Mouse (Mus musculus) ovary, adult 10 weeks (tissue): Measurements from ENCODE around the gene Mrpl53. TPM values are rescaled to one million over a fixed set of nuclear protein-coding genes. Genes with fewer than 3 reads are reported as not detected.

ENCODE experiments used
- polyA plus RNA-seq: library from polyadenylated mRNA; stranded (reverse); fragments of 350-450 nt; fragmentation: Illumina TruSeq; extraction: RNeasy Lipid Tissue Mini Kit (QIAGEN cat#74804); gene quantifications from one replicate; pipeline ENCODE4 v1.2.3, GENCODE M21; 2014

The Mrpl53 gene
- 26.1 TPM for polyA plus RNA-seq

DNA sequence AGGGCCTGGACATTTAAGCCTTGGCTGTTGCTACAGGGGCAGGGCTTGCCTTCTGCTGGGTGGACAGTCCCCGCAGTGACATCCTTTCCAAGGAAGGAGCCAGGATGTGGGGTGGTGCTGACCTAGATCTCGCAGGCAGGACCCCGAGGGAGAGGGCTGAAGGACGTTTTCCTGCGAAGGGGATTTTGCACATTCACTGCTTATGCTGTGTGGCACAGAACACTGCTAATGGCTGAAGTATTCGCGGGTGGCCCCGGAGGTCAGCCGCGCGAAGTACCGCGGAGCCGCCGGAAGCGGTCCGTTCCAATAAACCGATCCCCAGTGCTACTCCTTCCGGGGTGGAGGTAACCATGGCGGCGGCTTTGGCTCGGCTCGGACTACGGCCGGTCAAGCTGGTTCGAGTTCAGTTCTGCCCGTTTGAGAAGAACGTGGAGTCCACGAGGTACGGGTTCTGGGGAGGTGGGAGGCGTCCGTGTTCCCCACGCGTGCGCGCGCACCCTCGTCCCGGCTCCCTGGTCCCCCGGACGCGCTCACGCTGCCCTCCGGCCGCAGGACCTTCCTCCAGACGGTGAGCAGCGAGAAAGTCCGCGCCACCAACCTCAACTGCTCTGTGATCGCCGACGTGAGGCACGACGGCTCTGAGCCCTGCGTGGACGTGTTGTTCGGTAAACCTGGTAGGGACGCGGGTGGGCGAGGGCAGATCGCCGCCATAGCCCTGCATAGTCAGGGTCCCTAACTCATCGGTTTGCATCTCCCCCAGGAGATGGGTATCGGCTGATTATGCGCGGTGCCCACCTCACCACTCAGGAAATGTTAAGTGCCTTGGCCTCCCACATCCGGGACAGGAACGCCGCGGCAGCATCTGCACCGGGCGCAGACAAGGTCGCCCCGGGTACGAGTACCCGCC, at the start of gene Mrpl53:
Gene Mrpl53 (plus strand): TSS at position 279 of the 907 bp plus-strand sequence.

DNA sequence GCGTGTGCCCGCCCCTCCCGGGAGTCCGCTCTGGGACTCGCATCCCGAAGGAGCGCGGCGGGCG, 38.8 kb upstream of the Mrpl53 start, which contains the start of gene Tlx2:
Gene Tlx2 (minus strand): TSS at position 47 of the 64 bp plus-strand sequence.

DNA sequence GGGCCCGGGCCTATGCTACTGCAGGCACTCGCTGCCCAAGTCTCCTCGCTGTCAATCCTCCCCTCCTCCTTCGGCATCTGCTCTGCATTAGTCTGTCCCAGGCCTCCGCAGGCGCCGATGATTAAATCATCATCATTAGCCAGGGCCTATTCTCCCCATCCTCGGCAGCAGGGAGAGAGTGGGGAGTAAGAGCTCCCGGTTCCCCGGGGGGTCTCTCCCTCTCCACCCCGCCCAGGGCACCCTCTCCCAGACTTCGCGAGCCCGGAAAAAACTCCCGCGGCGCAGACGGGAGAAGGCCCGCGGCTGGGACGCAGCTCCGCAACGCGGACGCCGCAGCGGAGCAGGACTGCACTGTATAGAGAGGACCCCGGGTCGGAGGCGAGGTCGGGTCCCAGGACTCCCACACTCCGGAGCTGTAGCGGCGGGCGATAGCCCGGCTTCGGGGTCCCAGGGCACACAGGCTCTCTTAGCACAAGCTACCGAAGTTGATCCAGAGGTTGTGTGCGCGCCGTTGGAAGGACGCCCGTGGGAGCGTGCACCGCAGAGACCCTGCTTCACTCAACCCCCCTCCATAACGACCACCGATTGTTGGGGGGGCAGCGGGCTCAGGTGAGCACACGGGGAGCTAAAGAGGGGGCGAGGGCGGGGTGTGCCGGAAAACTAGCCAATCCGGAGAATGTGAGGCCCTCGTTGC, 31.1 kb upstream of the Mrpl53 start, which contains the start of gene Pcgf1:
Gene Pcgf1 (plus strand): TSS at position 240 of the 694 bp plus-strand sequence.

DNA sequence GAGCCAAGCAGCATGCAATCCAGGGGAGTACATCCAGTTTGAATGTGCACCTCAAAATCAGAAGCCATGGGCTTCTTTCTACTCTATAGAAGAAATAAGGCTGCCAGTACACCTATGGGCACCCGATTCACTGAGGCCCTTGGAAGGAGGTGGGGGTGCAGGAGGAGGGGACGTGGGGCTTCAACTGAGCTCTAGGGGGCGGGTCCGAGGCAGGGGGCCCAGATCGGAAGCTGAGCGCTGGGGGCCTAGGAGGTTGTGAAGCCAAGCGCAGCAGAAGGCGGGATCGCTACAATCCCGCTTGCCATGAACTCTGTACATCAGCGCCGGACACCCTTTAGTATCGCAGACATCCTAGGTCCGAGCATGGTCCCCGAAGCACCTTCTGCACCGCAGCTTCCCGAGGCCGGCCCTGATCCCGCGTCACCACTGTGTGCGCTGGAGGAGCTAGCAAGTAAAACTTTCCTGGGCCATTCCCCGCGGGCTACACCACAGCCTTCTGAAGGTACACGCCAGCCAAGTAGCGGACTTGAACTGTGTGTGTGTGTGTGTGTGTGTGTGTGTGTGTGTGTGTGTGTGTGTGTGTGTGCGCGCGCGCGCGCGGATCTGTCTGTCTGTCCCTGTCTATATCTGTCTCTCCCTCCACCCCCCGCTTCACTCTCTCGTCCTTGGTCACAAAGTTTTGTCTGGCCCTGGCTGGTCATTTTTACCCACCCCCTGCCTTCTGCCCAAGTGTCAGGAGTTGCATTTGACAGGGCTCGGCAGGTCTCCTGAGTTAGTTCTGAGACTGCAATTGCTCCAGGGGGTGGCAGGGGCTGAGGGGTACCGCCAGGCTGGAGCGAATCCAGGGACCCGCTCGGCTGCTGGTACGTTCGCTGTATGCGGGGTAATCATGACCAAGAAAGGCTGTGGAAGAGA, 22.5 kb upstream of the Mrpl53 start, which contains the start of gene Lbx2:
Gene Lbx2 (plus strand): TSS at position 247 of the 915 bp plus-strand sequence.

DNA sequence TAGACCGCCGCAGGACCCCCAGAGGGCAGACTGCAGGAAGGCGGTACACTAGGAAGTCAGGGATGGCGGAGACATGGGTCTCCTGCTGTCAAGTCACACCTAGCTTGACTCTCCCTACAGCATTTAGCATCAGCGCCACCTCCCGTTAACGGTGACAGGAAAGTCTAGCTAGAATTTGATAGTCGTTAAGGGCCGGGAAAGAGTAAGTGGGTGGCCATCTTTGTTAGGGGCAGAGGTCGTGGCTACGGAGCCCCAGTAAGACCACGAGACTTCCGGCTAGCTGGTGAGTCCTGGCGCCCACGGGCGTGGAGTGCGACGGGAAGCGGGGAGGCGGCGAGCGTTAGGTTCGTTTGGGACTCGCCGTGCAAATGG, 7.5 kb upstream of the Mrpl53 start, which contains the start of the genes Ccdc142 and Gm42688:
Gene Ccdc142 (plus strand): TSS at position 286 of the 372 bp plus-strand sequence.
Gene Gm42688 (plus strand): TSS at position 302 of the 372 bp plus-strand sequence.

GRCm38 (mm10) chr6:83115011-83115671, 6.3 kb downstream of the Mrpl53 start, which contains the start of gene Mogs:
Gene Mogs (plus strand): TSS chr6:83115496.

GRCm38 (mm10) chr6:83120930-83121862, 12.4 kb downstream of the Mrpl53 start, which contains the start of gene Wbp1:
Gene Wbp1 (minus strand): TSS chr6:83121559.

DNA sequence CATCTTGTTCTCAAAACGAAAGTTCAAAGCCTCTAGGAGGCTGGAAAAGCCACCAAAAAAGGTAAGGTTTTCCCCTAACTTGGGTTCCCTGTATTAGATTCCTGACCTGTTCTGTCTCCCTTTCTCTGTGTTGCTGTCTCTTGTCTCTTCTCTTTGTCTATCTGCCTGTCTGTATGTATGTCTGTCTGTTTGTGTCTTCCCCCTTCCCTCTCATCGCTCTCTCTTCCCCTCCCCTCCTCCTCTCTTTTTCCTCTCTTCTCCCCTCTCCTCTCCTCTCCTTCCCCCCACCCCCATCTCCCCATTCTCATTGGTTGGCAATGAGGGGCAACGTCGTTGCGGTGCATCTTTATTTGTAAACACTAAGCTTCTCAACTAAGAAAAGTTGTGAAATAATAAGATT, 16.5 kb downstream of the Mrpl53 start, which contains the start of gene Ino80b:
Gene Ino80b (minus strand): TSS at position 101 of the 400 bp plus-strand sequence.

DNA sequence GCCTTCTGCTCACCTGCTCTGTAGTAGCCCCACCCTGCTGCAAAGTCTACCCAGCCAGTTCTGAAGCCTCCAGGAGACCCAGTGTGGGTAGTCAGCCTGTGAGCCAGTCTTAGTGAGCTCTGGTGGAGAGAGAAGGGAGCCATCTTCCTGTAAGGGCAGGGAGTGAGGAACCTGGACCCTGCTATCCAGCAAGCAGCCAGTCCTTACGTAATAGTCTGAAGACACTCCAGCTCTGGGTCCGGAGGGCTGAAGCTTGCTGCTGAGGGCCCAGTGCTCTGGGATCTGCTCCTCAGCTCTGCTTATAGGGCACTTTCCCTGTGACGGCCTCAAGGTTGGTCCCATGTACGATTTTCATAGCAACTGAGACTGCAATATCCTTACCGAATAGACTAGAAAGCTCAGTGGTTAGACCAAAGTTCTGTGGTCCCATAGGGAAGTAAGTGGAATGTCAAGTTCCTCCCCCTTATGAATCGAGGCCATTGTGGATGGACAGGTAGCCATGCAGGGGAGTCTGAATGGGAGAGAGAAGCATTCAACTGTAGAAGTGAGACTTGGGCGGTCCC, 26.2 kb downstream of the Mrpl53 start, which contains the start of gene Rtkn:
Gene Rtkn (plus strand): TSS at position 513 of the 563 bp plus-strand sequence.

DNA sequence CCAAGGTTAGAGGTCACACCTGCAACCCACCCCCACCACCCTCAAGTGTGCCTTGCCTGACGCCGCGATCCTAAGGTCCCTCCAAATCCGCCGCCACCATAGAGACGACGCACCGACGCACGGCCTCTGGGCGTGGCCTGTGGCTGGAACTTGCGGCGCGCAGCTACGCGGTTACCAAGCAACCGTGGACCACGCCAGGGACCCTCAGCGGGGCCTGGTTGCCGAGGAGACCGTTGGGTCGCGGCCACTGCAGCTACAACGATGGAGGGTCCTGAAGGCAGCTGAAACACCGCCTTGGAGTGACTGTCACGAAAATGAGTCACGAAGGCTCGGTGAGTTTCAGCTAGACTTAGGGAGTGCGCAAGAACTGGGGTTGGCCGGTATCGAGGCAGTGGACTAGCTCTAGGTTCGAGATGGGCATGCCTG, 47.4 kb downstream of the Mrpl53 start, which contains the start of the genes Wdr54 and 1700003E16Rik:
Gene Wdr54 (minus strand): TSS at position 139 of the 426 bp plus-strand sequence.
Gene 1700003E16Rik (plus strand): TSS at position 146 of the 426 bp plus-strand sequence.

Other genes starting within 250 kb of the Mrpl53 start
- gene Sema4f, start 169.3 kb upstream of the Mrpl53 start, polyA plus RNA-seq = not detected
- not detected for gene M1ap, start 162.1 kb upstream of the Mrpl53 start, polyA plus RNA-seq
- not detected for gene Dok1, start 75.6 kb upstream of the Mrpl53 start, polyA plus RNA-seq
- gene Loxl3, start 74.9 kb upstream of the Mrpl53 start, polyA plus RNA-seq = 3.5 TPM
- 4.6 TPM for gene Aup1, start 54.5 kb upstream of the Mrpl53 start, polyA plus RNA-seq
- gene Htra2, start 53.8 kb upstream of the Mrpl53 start, polyA plus RNA-seq = 2.6 TPM
- gene Dqx1, start 51.2 kb upstream of the Mrpl53 start, polyA plus RNA-seq = not detected
- gene Tlx2, start 38.7 kb upstream of the Mrpl53 start, polyA plus RNA-seq = not detected
- gene Pcgf1, start 31.2 kb upstream of the Mrpl53 start, polyA plus RNA-seq = 4.1 TPM
- not detected for gene Lbx2, start 22.7 kb upstream of the Mrpl53 start, polyA plus RNA-seq
- not detected for gene Ccdc142, start 7.4 kb upstream of the Mrpl53 start, polyA plus RNA-seq
- gene Gm42688, start 7.4 kb upstream of the Mrpl53 start, polyA plus RNA-seq = 1.2 TPM
- 3.6 TPM for gene Mogs, start 6.5 kb downstream of the Mrpl53 start, polyA plus RNA-seq
- 1.7 TPM for gene Wbp1, start 12.5 kb downstream of the Mrpl53 start, polyA plus RNA-seq
- not detected for gene Ino80b, start 16.4 kb downstream of the Mrpl53 start, polyA plus RNA-seq
- not detected for gene Rtkn, start 26.4 kb downstream of the Mrpl53 start, polyA plus RNA-seq
- gene Wdr54, start 47.4 kb downstream of the Mrpl53 start, polyA plus RNA-seq = 0.40 TPM
- gene 1700003E16Rik, start 47.4 kb downstream of the Mrpl53 start, polyA plus RNA-seq = not detected
- gene Dctn1, start 56.9 kb downstream of the Mrpl53 start, polyA plus RNA-seq = 10.8 TPM
- gene Slc4a5, start 110.8 kb downstream of the Mrpl53 start, polyA plus RNA-seq = 0.34 TPM
- gene Mthfd2, start 216.9 kb downstream of the Mrpl53 start, polyA plus RNA-seq = 7.9 TPM
- 248 TPM for gene Mob1a, start 217.0 kb downstream of the Mrpl53 start, polyA plus RNA-seq
- gene Bola3, start 240.1 kb downstream of the Mrpl53 start, polyA plus RNA-seq = 32.9 TPM